Mouse (Mus musculus): Measurements from ENCODE around the gene Selenon. TPM values are rescaled to one million over a fixed set of nuclear protein-coding genes. Genes with fewer than 3 reads are reported as not detected.

The Selenon gene
- total and polyA plus RNA-seq, 2 experiments: 0.74 to 2.4 TPM

DNA sequence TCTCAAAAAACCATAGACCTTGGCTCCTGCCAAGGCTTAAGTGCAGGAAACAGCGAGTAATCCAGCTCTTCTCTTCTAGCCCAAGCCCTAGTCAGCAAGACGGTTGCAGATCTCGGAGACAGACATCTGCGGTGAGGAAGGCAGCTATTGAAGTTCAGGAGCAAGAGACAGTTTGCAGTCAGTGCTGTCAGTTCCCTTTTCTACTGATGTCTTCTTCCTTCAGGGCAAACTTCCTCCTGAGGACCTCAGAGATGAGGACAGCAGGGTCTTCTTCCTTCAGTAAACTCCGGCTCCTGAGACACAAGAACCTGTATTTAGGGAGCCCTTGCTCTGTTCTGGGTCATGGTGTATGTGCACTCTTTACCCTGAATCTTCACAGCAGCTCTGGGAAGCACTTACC, 25.7 kb downstream of the Selenon start:
- no peaks in the 10 kb centered on the region for H3K27me3 ChIP-seq (ENCODE audit: control insufficient read depth, insufficient read depth, low read length)
- no peak overlapping the region for H3K27ac ChIP-seq (replicated peaks; ENCODE audit: insufficient read depth, low read depth, low read length)
- H3K36me3 ChIP-seq (ENCODE audit: control insufficient read depth, insufficient read depth, low read length): peaks cover 43% of the 10 kb centered on the region
- TF ChIP-seq POLR2A (IDR thresholded peaks at IDR 0.05; ENCODE audit: extremely low read depth, insufficient read depth, low read length) (no peak), CTCF (IDR thresholded peaks at IDR 0.05; ENCODE audit: low read depth, low read length) (no peak)
- no peaks in the 10 kb centered on the region for H3K4me1 ChIP-seq (ENCODE audit: control insufficient read depth, insufficient read depth, low read length)
- 77% methylated on average over 5 of the region's 5 CpGs for WGBS
- no peak overlapping the region for H3K9ac ChIP-seq (ENCODE audit: low read depth, low read length)
- DNase-seq (ENCODE audit: extremely low read depth, low read depth, low spot score): no peak
- no peak overlapping the region for H3K4me3 ChIP-seq (ENCODE audit: insufficient read depth, low read depth, low read length)
- H3K79me2 ChIP-seq (ENCODE audit: control insufficient read depth, insufficient read depth, low read length): no peaks in the 10 kb centered on the region

DNA sequence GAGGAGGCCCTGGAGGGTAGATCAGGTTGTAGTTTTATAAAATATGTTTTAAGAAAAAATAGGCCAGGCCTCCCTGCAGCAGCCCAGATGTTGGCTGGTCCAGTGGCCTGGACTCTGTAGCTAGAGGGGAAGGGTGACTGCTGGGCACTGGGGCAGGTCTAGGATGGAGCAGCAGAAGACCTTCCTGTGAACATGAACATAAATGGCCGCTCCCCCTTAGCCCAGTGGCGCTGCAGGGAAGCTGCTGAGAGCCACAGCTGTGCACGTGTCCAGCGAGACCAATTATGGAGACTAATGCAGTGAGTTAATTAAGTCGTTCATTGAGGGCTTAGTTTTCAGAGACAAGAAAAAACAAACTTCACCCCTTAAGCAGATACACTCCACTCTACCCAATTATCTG, 26.2 kb downstream of the Selenon start:
- H3K36me3 ChIP-seq (ENCODE audit: control insufficient read depth, insufficient read depth, low read length): peaks cover 40% of the 10 kb centered on the region
- H3K9ac ChIP-seq (ENCODE audit: low read depth, low read length): no peak overlapping the region

DNA sequence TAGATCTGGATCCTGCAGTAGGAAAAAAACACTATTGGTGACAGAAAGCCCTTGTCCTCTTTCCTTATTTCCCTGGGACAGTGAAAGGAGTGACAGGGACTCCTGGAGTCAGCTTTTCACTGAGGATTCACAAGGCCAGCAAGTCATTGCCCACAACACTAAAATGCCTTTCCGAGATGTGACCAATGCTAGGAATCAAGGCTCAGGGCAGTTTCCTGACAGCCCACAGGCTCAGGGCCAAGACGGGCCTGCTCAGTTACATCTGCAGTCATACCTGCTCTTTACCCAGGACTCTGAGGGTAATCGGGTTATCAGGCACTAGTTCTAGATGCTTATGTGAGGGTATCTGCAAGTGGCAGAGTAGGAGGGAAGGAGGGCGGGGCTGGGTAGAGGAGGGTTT, 28.5 kb downstream of the Selenon start:
- H3K4me1 ChIP-seq (ENCODE audit: control insufficient read depth, insufficient read depth, low read length): no peaks in the 10 kb centered on the region
- no peak overlapping the region for H3K9ac ChIP-seq (ENCODE audit: low read depth, low read length)
- WGBS: 93% methylated on average over 4 of the region's 4 CpGs
- no peak for DNase-seq (ENCODE audit: extremely low read depth, low read depth, low spot score)
- H3K79me2 ChIP-seq (ENCODE audit: control insufficient read depth, insufficient read depth, low read length): no peaks in the 10 kb centered on the region
- no peak overlapping the region for H3K27ac ChIP-seq (replicated peaks; ENCODE audit: insufficient read depth, low read depth, low read length)
- no peak overlapping the region for H3K4me3 ChIP-seq (ENCODE audit: insufficient read depth, low read depth, low read length)
- no peak for TF ChIP-seq CTCF (IDR thresholded peaks at IDR 0.05; ENCODE audit: low read depth, low read length)
- no peak for TF ChIP-seq POLR2A (IDR thresholded peaks at IDR 0.05; ENCODE audit: extremely low read depth, insufficient read depth, low read length)
- no peaks in the 10 kb centered on the region for H3K27me3 ChIP-seq (ENCODE audit: control insufficient read depth, insufficient read depth, low read length)
- peaks cover 19% of the 10 kb centered on the region for H3K36me3 ChIP-seq (ENCODE audit: control insufficient read depth, insufficient read depth, low read length)

More for the DNA sequence above, 26.2 kb downstream of the Selenon start:
- Histone ChIP-seq H3K27me3 (ENCODE audit: control insufficient read depth, insufficient read depth, low read length) (no peaks in the 10 kb centered on the region), H3K4me3 (ENCODE audit: insufficient read depth, low read depth, low read length) (no peak overlapping the region), H3K4me1 (ENCODE audit: control insufficient read depth, insufficient read depth, low read length) (no peaks in the 10 kb centered on the region), H3K27ac (replicated peaks; ENCODE audit: insufficient read depth, low read depth, low read length) (no peak overlapping the region), H3K79me2 (ENCODE audit: control insufficient read depth, insufficient read depth, low read length) (no peaks in the 10 kb centered on the region)
- 88% methylated on average over 5 of the region's 5 CpGs for WGBS
- no peak for DNase-seq (ENCODE audit: extremely low read depth, low read depth, low spot score)
- TF ChIP-seq CTCF (IDR thresholded peaks at IDR 0.05; ENCODE audit: low read depth, low read length) (no peak), POLR2A (IDR thresholded peaks at IDR 0.05; ENCODE audit: extremely low read depth, insufficient read depth, low read length) (no peak)

DNA sequence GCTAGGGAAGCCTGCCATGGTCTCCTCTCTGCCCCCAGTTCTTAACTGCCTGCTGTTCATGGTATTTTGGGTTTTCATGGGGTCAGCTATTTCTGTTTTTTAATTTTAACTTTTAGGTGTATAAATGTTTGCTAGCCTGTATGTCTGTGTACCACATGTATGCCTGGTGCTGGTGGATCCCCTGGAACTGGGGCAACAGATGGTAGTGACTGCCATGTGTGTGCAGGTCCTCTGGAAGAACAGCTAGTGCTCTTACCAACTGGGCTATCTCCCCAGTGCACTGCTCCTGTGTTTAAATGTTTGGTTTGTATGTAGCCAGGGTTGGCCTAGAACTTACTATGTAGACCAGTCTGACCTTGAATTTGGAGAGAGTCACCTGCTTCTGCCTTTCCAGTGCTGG, 32.7 kb downstream of the Selenon start:
- H3K79me2 ChIP-seq (ENCODE audit: control insufficient read depth, insufficient read depth, low read length): no peaks in the 10 kb centered on the region; the same call in 1 of the 2 replicates
- no peaks in the 10 kb centered on the region for H3K4me1 ChIP-seq (ENCODE audit: control insufficient read depth, insufficient read depth, low read length)
- no peak overlapping the region for H3K9ac ChIP-seq (ENCODE audit: low read depth, low read length)
- H3K36me3 ChIP-seq (ENCODE audit: control insufficient read depth, insufficient read depth, low read length): no peaks in the 10 kb centered on the region
- no peak for DNase-seq (ENCODE audit: extremely low read depth, low read depth, low spot score)
- TF ChIP-seq CTCF (IDR thresholded peaks at IDR 0.05; ENCODE audit: low read depth, low read length) (no peak), POLR2A (IDR thresholded peaks at IDR 0.05; ENCODE audit: extremely low read depth, insufficient read depth, low read length) (no peak)
- no peak overlapping the region for H3K27ac ChIP-seq (replicated peaks; ENCODE audit: insufficient read depth, low read depth, low read length)
- H3K4me3 ChIP-seq (ENCODE audit: insufficient read depth, low read depth, low read length): no peak overlapping the region
- H3K27me3 ChIP-seq (ENCODE audit: control insufficient read depth, insufficient read depth, low read length): no peaks in the 10 kb centered on the region

DNA sequence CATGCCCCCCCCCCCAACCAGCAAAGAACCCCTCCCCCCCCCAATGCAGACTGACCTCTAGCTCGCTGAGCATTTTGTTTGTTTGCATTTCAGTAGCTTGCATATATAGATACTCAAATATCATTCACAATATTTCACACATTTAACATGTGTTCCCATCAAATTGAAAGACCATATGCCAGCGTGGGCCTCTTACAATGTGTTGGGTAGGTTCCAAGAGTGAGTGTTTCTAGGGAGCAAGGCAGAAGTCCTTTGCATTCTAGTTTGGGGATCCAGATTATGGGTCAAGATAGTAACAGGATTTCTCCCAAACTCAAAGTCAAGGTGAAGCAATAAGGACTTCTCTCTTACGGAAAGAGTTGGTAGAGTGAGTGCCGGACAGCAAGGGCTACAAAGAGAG, 33.4 kb downstream of the Selenon start:
- Histone ChIP-seq H3K27ac (replicated peaks; ENCODE audit: insufficient read depth, low read depth, low read length) (no peak overlapping the region), H3K27me3 (ENCODE audit: control insufficient read depth, insufficient read depth, low read length) (no peaks in the 10 kb centered on the region), H3K79me2 (ENCODE audit: control insufficient read depth, insufficient read depth, low read length) (no peaks in the 10 kb centered on the region; the same call in 1 of the 2 replicates), H3K4me1 (ENCODE audit: control insufficient read depth, insufficient read depth, low read length) (no peaks in the 10 kb centered on the region), H3K9ac (ENCODE audit: low read depth, low read length) (no peak overlapping the region), H3K4me3 (ENCODE audit: insufficient read depth, low read depth, low read length) (no peak overlapping the region), H3K36me3 (ENCODE audit: control insufficient read depth, insufficient read depth, low read length) (no peaks in the 10 kb centered on the region)
- TF ChIP-seq CTCF (IDR thresholded peaks at IDR 0.05; ENCODE audit: low read depth, low read length) (no peak), POLR2A (IDR thresholded peaks at IDR 0.05; ENCODE audit: extremely low read depth, insufficient read depth, low read length) (no peak)
- DNase-seq (ENCODE audit: extremely low read depth, low read depth, low spot score): no peak
- WGBS: 95% methylated on average over 4 of the region's 4 CpGs

DNA sequence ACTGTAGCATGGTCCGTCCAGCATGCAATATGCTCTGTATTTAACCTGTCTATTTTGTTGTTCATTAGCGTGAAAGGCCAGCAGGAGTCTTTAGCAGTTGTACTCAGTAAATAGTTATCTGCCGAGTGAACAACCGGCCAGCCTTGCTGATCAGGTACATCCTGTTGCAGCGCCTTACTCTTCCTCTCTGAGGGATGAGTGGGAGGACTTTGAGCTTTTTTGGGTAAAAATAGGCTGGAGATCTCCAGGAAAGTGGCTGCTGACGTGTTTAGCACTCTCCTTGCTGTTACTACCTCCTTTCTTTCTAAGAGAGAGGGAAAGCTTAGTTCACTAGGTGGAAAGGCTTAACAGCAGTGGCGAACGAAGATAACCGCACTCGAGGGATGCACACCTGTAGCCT, 34.2 kb downstream of the Selenon start:
- TF ChIP-seq CTCF (IDR thresholded peaks at IDR 0.05; ENCODE audit: low read depth, low read length) (no peak), POLR2A (IDR thresholded peaks at IDR 0.05; ENCODE audit: extremely low read depth, insufficient read depth, low read length) (no peak)
- WGBS: 82% methylated on average over 10 of the region's 10 CpGs
- Histone ChIP-seq H3K27ac (replicated peaks; ENCODE audit: insufficient read depth, low read depth, low read length) (no peak overlapping the region), H3K36me3 (ENCODE audit: control insufficient read depth, insufficient read depth, low read length) (no peaks in the 10 kb centered on the region), H3K79me2 (ENCODE audit: control insufficient read depth, insufficient read depth, low read length) (no peaks in the 10 kb centered on the region; the same call in 1 of the 2 replicates), H3K27me3 (ENCODE audit: control insufficient read depth, insufficient read depth, low read length) (no peaks in the 10 kb centered on the region), H3K4me3 (ENCODE audit: insufficient read depth, low read depth, low read length) (no peak overlapping the region), H3K4me1 (ENCODE audit: control insufficient read depth, insufficient read depth, low read length) (no peaks in the 10 kb centered on the region), H3K9ac (ENCODE audit: low read depth, low read length) (no peak overlapping the region)
- no peak for DNase-seq (ENCODE audit: extremely low read depth, low read depth, low spot score)
